Mouse (Mus musculus) hematopoietic multipotent progenitor cell, adult 10-12 weeks (in vitro differentiated cells): ENCODE results near the gene Vrk2. TPM values are rescaled to one million over a fixed set of nuclear protein-coding genes. Genes with fewer than 3 reads are reported as not detected.

Experiments
- polyA plus RNA-seq: library from polyadenylated mRNA; stranded (reverse); fragments of >175 nt; gene quantifications from 2 replicates; pipeline ENCODE4 v1.2.3, GENCODE M21; 2012; ENCODE audit warnings: low replicate concordance

Vrk2 gene
- polyA plus RNA-seq = 27.3 and 41.7 TPM in 2 replicates

DNA sequence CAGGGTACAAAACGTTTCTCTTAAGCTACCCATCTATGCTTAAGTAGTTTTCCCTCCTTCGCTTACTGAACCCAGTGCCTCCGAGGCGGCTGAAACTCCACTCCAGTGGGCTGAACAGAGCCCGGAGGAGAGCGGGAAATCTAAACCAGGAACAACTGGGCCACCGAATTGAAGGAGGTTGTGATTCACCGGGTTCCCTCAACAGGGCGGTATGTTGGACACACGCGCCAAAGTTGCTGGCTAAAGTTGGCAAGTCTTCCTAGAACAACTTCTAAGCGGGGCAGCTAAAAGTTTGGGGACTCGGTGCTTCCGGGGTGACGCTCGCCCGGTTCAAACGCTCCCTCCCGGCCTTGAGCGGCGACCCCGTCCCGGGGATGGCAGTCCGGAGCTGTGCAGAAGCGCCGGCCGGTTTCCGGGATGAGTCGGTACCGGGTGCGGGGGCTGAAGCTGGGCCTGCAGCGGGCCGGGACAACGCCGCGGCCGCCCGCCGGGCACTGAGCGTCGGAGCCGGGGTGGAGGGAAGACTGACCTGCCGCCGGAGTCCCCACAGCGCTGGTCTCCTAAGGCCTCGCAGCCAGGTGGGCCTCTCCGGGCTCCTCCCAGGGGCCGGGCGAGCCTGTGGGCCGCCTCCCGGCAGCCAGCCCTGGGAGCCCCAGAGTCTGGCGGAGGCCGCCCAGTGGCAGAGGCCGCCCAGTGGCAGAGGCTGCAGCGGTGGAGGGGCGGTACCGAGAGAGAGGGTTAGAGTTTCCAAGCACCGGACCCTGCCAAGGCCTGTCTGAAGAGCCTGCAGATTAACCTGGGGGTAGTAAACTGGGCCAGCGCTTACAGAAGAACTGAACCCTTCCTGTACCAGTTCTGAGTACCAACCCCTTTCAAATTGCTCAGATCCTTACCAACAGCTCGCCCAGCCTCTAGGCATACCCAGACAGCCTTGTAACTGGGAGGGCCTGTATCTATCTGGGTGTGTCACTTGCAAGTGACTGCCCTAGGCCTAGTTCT, at the start of gene Vrk2, which contains the start of gene Gm6899:
TSS of gene Vrk2 (minus strand) at position 939 of the 999 bp plus-strand sequence.
TSS of gene Gm6899 (plus strand) at position 181 of the 999 bp plus-strand sequence.

Other genes starting within 250 kb of the Vrk2 start
- 0.85 and 1.1 TPM in 2 replicates for gene Fancl, start 207.9 kb downstream of the Vrk2 start, polyA plus RNA-seq
- not detected in 2 replicates for gene Gm6899, start 758 bp downstream of the Vrk2 start, polyA plus RNA-seq